Mouse (Mus musculus) limb, embryonic 11.5 days (tissue): ENCODE results near the gene A630095N17Rik. TPM values are rescaled to one million over a fixed set of nuclear protein-coding genes. Genes with fewer than 3 reads are reported as not detected.

Experiments
- ATAC-seq: fragments of 200-750 bp; cut with Nextera tagmentation; 2 replicates; pipeline ENCODE4 v1.8.0; 2017; ENCODE audit warnings: low read depth; ENCODE audit not compliant: insufficient number of reproducible peaks, low FRiP score, low TSS enrichment
- DNase-seq: peaks from one replicate; pipeline ENCODE4 v3.0.0-alpha.2; 2015; ENCODE audit warnings: low spot score
- H3K27ac ChIP-seq: fragments of 300-500 bp; sonication (generic); replicated peaks from 2 replicates; pipeline ENCODE4 v1.5.1; 2014; ENCODE audit warnings: low read depth, mild to moderate bottlenecking, low read length
- H3K27me3 ChIP-seq: fragments of 300-500 bp; sonication (generic); 2 replicates; pipeline ENCODE4 v1.6.1; 2014; ENCODE audit warnings: mild to moderate bottlenecking, low read length, mixed read lengths; ENCODE audit not compliant: control insufficient read depth, insufficient read depth
- H3K36me3 ChIP-seq: fragments of 300-500 bp; sonication (generic); 2 replicates; pipeline ENCODE4 v1.6.1; 2014; ENCODE audit warnings: mild to moderate bottlenecking, low read length, moderate library complexity, mixed read lengths; ENCODE audit not compliant: control insufficient read depth, insufficient read depth
- H3K4me1 ChIP-seq: fragments of 300-500 bp; sonication (generic); 2 replicates; pipeline ENCODE4 v1.6.1; 2014; ENCODE audit warnings: low read length, mixed read lengths; ENCODE audit not compliant: control insufficient read depth, insufficient read depth
- H3K4me2 ChIP-seq: fragments of 300-500 bp; sonication (generic); 2 replicates; pipeline ENCODE4 v1.6.1; 2014; ENCODE audit warnings: low read depth, mild to moderate bottlenecking, moderate library complexity; ENCODE audit not compliant: severe bottlenecking
- H3K4me3 ChIP-seq: fragments of 300-500 bp; sonication (generic); 2 replicates; pipeline ENCODE4 v1.5.1; 2014; ENCODE audit warnings: low read depth, low read length
- H3K9ac ChIP-seq: fragments of 300-500 bp; sonication (generic); 2 replicates; pipeline ENCODE4 v1.6.1; 2014; ENCODE audit warnings: mild to moderate bottlenecking, low read length
- H3K9me3 ChIP-seq: fragments of 300-500 bp; sonication (generic); 2 replicates; pipeline ENCODE4 v1.6.1; 2016; ENCODE audit warnings: low read length; ENCODE audit not compliant: control insufficient read depth
- WGBS: fragments of 180-500 bp; shearing (Covaris S2); extraction: QIAGEN DNeasy Blood & Tissue Kit; methylation state at CpG from one replicate; pipeline ENCODE4 v1.1.7; 2014; 5-methylcytosine and 5-hydroxymethylcytosine counted together
- polyA plus RNA-seq: library from polyadenylated mRNA; unstranded; fragments of >200 nt; fragmentation: Nextera tagmentation; extraction: Ambion mirVana; gene quantifications from 2 replicates; pipeline ENCODE4 v1.2.1, GENCODE M21; 2014

A630095N17Rik gene
- polyA plus RNA-seq, 1 experiment from 2014 or later = not detected

GRCm38 (mm10) chr1:75254625-75255013 is 22.7 kb upstream of the A630095N17Rik start:
- Histone ChIP-seq H3K27me3 (no peaks in the 10 kb centered on the region), H3K4me1 (no peaks in the 10 kb centered on the region), H3K9ac (no peak overlapping the region), H3K9me3 (no peaks in the 10 kb centered on the region), H3K4me3 (no peak overlapping the region), H3K4me2 (no peak overlapping the region), H3K36me3 (no peaks in the 10 kb centered on the region), H3K27ac (no peak overlapping the region)
- no peak for DNase-seq
- WGBS = 73% methylated on average over 8 of the region's 8 CpGs
- ATAC-seq = no peak

- ATAC-seq = no peak
- no peak overlapping the region for H3K4me2 ChIP-seq
- no peak overlapping the region for H3K27ac ChIP-seq
- WGBS = 64% methylated on average over 16 of the region's 16 CpGs
- peak; percentile 89 for DNase-seq
- H3K9me3 ChIP-seq = no peaks in the 10 kb centered on the region
- no peaks in the 10 kb centered on the region for H3K4me1 ChIP-seq
- no peak overlapping the region for H3K9ac ChIP-seq
- H3K27me3 ChIP-seq = no peaks in the 10 kb centered on the region
- no peaks in the 10 kb centered on the region for H3K36me3 ChIP-seq
- no peak overlapping the region for H3K4me3 ChIP-seq
Observed at GRCm38 (mm10) chr1:75253849-75254624, 22.1 kb upstream of the A630095N17Rik start.

GRCm38 (mm10) chr1:75253029-75253428 is 21.1 kb upstream of the A630095N17Rik start:
- H3K27ac ChIP-seq = no peak overlapping the region
- no peaks in the 10 kb centered on the region for H3K9me3 ChIP-seq
- no peak overlapping the region for H3K4me2 ChIP-seq
- H3K36me3 ChIP-seq = no peaks in the 10 kb centered on the region
- H3K4me1 ChIP-seq = 0 out of 2 replicates have a peak, but pooled peaks cover 3% of the 10 kb centered on the region
- H3K27me3 ChIP-seq = no peaks in the 10 kb centered on the region
- ATAC-seq (no peak), DNase-seq (no peak)
- no peak overlapping the region for H3K4me3 ChIP-seq
- WGBS = 76% methylated on average over 16 of the region's 16 CpGs
- H3K9ac ChIP-seq = no peak overlapping the region

GRCm38 (mm10) chr1:75252308-75252707 is 20.4 kb upstream of the A630095N17Rik start:
- no peak for DNase-seq
- Histone ChIP-seq H3K27ac (no peak overlapping the region), H3K9ac (no peak overlapping the region), H3K4me1 (0 out of 2 replicates have a peak, but pooled peaks cover 3% of the 10 kb centered on the region), H3K27me3 (no peaks in the 10 kb centered on the region), H3K4me3 (no peak overlapping the region), H3K36me3 (no peaks in the 10 kb centered on the region), H3K4me2 (no peak overlapping the region), H3K9me3 (no peaks in the 10 kb centered on the region)
- WGBS = 69% methylated on average over 13 of the region's 13 CpGs
- ATAC-seq = no peak

GRCm38 (mm10) chr1:75251112-75251970 is 19.4 kb upstream of the A630095N17Rik start:
- Histone ChIP-seq H3K4me3 (no peak overlapping the region), H3K9ac (no peak overlapping the region), H3K4me1 (0 out of 2 replicates have a peak, but pooled peaks cover 3% of the 10 kb centered on the region), H3K9me3 (no peaks in the 10 kb centered on the region), H3K27me3 (no peaks in the 10 kb centered on the region), H3K36me3 (no peaks in the 10 kb centered on the region), H3K4me2 (peak overlapping the region; percentile 15; the same call in 1 of the 2 replicates), H3K27ac (no peak overlapping the region)
- DNase-seq (peak; percentile 88), ATAC-seq (peak; percentile 44; the same call in 1 of the 2 replicates)
- WGBS = 4% methylated on average over 22 of the region's 22 CpGs

- no peak overlapping the region; the same call in 1 of the 2 replicates for H3K9ac ChIP-seq
- H3K4me1 ChIP-seq = 0 out of 2 replicates have a peak, but pooled peaks cover 3% of the 10 kb centered on the region
- DNase-seq = no peak
- H3K9me3 ChIP-seq = no peaks in the 10 kb centered on the region
- H3K36me3 ChIP-seq = no peaks in the 10 kb centered on the region
- H3K27ac ChIP-seq = no peak overlapping the region
- no peak for ATAC-seq
- 54% methylated on average over 3 of the region's 3 CpGs for WGBS
- H3K27me3 ChIP-seq = no peaks in the 10 kb centered on the region
- no peak overlapping the region for H3K4me2 ChIP-seq
- H3K4me3 ChIP-seq = no peak overlapping the region
Observed at GRCm38 (mm10) chr1:75250498-75250897, 18.6 kb upstream of the A630095N17Rik start.

GRCm38 (mm10) chr1:75248041-75248772 is 16.3 kb upstream of the A630095N17Rik start:
- WGBS = 51% methylated on average over 9 of the region's 9 CpGs
- ATAC-seq = no peak
- no peak overlapping the region for H3K9ac ChIP-seq
- no peaks in the 10 kb centered on the region for H3K9me3 ChIP-seq
- no peaks in the 10 kb centered on the region for H3K36me3 ChIP-seq
- no peaks in the 10 kb centered on the region for H3K27me3 ChIP-seq
- no peak for DNase-seq
- H3K4me2 ChIP-seq = no peak overlapping the region
- no peak overlapping the region for H3K27ac ChIP-seq
- 0 out of 2 replicates have a peak, but pooled peaks cover 3% of the 10 kb centered on the region for H3K4me1 ChIP-seq
- H3K4me3 ChIP-seq = no peak overlapping the region
